Mouse (Mus musculus): ENCODE results near the gene Taok3.

DNA sequence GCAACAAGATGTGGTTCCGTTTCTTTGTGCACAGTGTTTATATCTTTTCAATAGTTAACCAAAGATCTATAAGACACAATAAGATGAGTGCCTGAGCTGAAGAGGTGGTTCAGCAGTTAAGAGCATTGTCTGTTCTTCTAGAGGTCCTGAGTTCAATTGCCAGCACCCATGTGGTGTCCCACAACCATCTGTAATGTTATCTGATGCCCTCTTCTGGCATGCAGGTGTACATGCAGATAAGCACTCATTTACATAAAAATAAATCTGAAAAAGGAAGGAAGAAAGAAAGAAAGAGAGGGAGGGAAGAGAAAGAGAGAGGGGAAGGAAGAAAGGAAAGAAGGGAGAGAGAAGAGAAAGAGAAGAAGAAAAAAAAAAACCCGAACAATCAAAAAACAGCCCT is 186.9 kb downstream of the Taok3 start:
- TF ChIP-seq POLR2A (IDR thresholded peaks at IDR 0.05; ENCODE audit: extremely low read depth, insufficient read depth, low read length): no peak
- TF ChIP-seq CTCF (IDR thresholded peaks at IDR 0.05; ENCODE audit: extremely low read depth, insufficient read depth, low read length): no peak
